Comparison of ENCODE assay signal across 7 mouse cellular contexts in genomic region chr15:12193880-12194816, GRCm38 (mm10). TPM values are rescaled to one million over a fixed set of nuclear protein-coding genes. Genes with fewer than 3 reads are reported as not detected.
DNase-seq lines count a peak whose midpoint lies in the region; ATAC-seq lines count a peak whose summit lies in the region.

No protein-coding gene starts in this region.

- H3K4me2 ChIP-seq in limb, embryonic 15.5 days, result peak overlapping the region; percentile 31

- H3K4me1 ChIP-seq in limb, embryonic 15.5 days, result peaks cover 29% of the 10 kb centered on the region

- peaks cover 12% of the 10 kb centered on the region for H3K36me3 ChIP-seq in limb, embryonic 15.5 days

- no peak overlapping the region for H3K9ac ChIP-seq in limb, embryonic 15.5 days

- DNase-seq in urinary bladder, postnatal 36 days (ENCODE audit: low spot score in 2 of 2), result peak; percentile 24 to 51
- no peak for DNase-seq in urinary bladder, postnatal 4 days (ENCODE audit: low spot score in 2 of 2)
- DNase-seq in gonadal fat pad, adult 2 months (ENCODE audit: low read depth), result peak; percentile 60
- no peak for DNase-seq in left cerebral cortex, adult 8-10 months (ENCODE audit: low spot score in 2 of 2)
- no peak for DNase-seq in cerebellum, adult 9-10 months
- DNase-seq in layer of hippocampus, postnatal 25 days (ENCODE audit: extremely low spot score in 1 of 2, low spot score in 1 of 2), result no peak

- H3K4me3 ChIP-seq in limb, embryonic 15.5 days, result peak overlapping the region; percentile 11; the same call in 1 of the 2 replicates

- no peaks in the 10 kb centered on the region for H3K9me3 ChIP-seq in limb, embryonic 15.5 days

- WGBS in limb, embryonic 15.5 days, result 23% methylated on average over 25 of the region's 25 CpGs

- H3K27me3 ChIP-seq in limb, embryonic 15.5 days, result no peaks in the 10 kb centered on the region

- peak overlapping the region; percentile 76 for H3K27ac ChIP-seq in limb, embryonic 15.5 days

- ATAC-seq in limb, embryonic 15.5 days (ENCODE audit: insufficient number of reproducible peaks, low FRiP score, low TSS enrichment, low read depth), result peak; percentile 87

RNA-seq across cellular contexts. Expression of gene Mtmr12, which starts 10.7 kb away (rescaled TPM):
- 19.6 and 20.5 TPM in 2 replicates for polyA plus RNA-seq in gonadal fat pad, adult 2 months (2012; rRNA removed)
- 15.0 TPM in 2 replicates for polyA plus RNA-seq in limb, embryonic 15.5 days (2015; fragmentation: Nextera tagmentation; extraction: Ambion mirVana)
- total RNA-seq in left cerebral cortex, adult 8-10 months (2022), result 10 to 100 TPM; 42.9 to 47.1 (median 44.7) TPM
- total RNA-seq in layer of hippocampus, postnatal 25 days (2021), result 10 to 100 TPM; 50.9 to 54.8 TPM

Comparison
In these comparisons a context has a peak if more than half of its experiments do, and no peak if none do; other contexts are left out.
1. DNase-seq: peak in urinary bladder, postnatal 36 days (2 of 2) and gonadal fat pad, adult 2 months (single experiment); none in urinary bladder, postnatal 4 days (0 of 2), left cerebral cortex, adult 8-10 months (0 of 2), cerebellum, adult 9-10 months (single experiment) and layer of hippocampus, postnatal 25 days (0 of 2).